Mouse (Mus musculus) forelimb bud, embryonic 11.5 days (tissue): ENCODE data around the gene Gli3.

Experiments used
- DNase-seq: peaks from one replicate; pipeline ENCODE4 v3.0.0-alpha.2; 2012; ENCODE audit warnings: low read depth, low spot score

Gene Gli3

GRCm38 (mm10) chr13:15552009-15552408 lies 89.0 kb downstream of the Gli3 start:
- no peak for DNase-seq

GRCm38 (mm10) chr13:15556646-15557098 lies 93.6 kb downstream of the Gli3 start:
- DNase-seq: no peak

DNA sequence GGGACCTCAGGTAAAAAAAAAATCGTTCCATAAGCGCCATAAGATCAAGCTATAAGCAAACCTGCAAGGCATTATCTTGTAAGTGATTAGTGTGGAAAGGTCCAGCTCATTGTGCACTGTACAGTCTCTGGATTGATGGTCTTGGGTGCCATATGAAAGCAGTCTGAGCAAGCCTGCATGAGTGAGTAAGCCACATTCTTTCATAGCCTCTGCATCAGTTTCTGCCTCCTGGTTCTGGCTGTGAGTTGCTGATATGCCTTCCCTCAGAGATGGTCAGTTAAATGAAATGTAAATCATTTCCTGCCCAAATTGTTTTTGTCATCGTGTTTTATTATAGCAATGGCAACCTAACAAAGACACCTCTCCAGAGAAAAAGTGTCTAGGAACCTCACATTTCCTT lies 98.4 kb downstream of the Gli3 start:
- no peak for DNase-seq

- DNase-seq: no peak
Observed at GRCm38 (mm10) chr13:15570908-15571568, 108.0 kb downstream of the Gli3 start.

DNA sequence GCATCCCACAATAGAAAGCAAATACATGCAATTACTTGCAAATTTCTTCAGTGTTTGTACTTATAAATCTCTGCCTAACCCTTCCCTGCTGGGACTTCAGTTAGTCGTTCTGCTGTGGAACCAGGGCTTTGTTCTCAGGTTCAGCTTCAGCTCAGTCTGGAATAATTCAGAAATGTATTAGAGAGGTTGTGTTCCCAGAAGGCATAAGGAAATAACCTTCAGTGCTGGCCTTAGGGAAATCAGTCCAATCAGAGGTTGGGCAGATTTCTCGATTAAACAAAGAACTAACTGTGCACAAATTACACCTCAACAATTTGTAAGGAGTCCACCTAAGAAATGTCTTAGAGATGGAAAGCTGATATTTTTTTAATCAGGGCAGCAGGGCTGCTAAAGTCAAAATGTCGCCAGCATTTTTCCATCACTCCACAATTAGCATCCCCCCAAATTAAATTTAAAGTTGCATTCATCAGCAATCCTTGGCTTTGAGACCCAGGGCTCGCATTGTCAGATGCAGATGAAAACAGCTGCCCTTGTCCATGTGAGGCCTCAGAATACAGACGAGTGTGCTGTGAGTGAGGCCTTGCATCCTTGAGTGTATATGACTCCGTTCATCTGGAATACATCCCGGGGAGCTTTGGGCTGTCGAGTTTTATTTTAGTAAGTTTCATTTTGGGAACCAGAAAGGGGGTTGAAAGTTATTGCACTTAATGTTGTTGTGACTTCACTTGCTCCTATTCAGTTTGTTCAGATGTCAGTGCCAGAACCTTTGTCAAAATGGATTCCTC lies 114.3 kb downstream of the Gli3 start:
- peak; percentile 49 for DNase-seq

DNA sequence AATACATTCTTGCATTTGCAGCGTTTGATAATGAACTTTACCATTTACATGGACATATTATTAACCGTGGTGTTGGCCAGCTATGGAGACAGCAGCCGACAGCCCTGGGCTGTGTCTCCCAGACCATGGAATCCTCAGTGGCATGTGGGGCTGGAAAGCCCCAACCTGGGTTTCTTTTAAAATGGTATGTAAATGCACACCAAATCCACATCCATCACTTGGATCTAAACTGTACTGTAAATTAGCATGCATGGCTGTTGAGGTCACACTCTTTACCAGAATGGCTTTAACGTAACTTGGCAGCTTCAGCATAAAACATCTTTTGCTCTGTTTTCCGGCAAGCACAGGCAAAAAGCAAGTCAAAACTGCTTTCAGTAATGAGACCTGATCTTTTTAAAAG lies 117.4 kb downstream of the Gli3 start:
- DNase-seq: no peak

DNA sequence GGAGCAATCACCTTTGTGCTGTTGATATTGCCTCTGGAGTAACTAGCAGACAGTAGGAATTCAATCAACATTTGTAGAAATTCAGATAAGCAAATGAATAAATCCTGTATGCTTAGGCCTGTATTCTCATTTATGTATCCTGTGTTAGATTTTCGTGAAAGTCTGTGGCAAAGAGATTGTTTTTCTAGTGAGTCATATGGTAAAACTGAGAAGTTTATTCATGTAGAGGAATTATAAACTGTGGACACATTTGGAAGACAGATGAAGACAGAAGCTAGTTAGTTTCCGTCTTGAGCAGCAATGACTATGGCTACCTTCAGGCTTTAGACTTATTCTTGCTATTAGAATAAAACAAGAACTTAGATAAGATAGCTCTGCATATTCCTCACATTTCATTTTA lies 122.9 kb downstream of the Gli3 start:
- DNase-seq: no peak

- no peak for DNase-seq
Observed at GRCm38 (mm10) chr13:15588278-15589272, 125.5 kb downstream of the Gli3 start.

DNA sequence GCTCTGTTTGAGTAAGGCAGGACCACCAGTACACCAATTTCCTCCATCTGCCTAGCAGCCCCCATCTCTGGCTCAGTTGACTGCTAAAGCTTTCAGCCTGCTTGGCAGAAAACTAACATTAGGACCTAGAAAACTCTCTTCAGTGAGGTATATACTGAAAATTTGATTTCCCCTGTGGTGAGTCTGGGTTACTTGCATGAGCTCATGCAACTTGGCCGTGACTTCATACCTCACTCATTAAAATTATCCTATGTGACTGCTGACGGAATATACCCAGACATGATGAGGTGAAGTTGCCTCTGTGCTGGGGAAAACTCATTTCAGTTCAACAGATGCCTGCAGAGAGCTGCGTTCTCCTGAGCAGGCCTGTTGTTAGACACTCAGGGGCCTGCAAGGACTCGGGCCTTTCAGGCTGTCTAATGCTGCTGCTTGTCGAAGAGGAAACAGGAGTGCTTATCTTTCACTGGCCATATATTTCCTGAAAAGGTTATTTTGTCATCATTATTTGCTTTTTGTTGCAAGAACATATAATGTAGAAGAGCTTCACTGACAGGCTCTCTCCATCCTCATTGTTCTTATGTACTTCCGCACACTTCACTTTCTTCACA lies 127.4 kb downstream of the Gli3 start:
- peak; percentile 17 for DNase-seq

GRCm38 (mm10) chr13:15596667-15597066 lies 133.6 kb downstream of the Gli3 start:
- no peak for DNase-seq

DNA sequence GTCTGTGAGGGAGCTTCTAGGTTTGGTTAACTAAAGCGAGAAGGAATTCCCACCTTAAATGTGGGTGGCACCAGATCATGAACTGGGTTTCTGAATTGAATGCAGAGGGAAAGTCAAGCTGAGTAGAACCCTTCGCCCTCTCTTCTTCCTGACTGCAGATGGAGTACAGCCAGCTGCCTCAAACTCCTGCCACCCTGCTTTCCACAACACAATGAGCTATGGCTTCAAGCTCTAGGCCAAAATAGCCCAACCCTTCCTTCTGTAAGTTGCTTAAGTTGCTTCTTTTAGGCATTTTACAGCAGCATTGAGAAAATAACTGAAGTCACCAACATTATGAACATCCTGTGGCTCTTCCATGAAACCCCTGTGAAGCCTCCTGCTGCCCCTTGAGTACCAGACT lies 136.7 kb downstream of the Gli3 start:
- DNase-seq: no peak

GRCm38 (mm10) chr13:15602161-15602560 lies 139.1 kb downstream of the Gli3 start:
- DNase-seq: no peak

DNA sequence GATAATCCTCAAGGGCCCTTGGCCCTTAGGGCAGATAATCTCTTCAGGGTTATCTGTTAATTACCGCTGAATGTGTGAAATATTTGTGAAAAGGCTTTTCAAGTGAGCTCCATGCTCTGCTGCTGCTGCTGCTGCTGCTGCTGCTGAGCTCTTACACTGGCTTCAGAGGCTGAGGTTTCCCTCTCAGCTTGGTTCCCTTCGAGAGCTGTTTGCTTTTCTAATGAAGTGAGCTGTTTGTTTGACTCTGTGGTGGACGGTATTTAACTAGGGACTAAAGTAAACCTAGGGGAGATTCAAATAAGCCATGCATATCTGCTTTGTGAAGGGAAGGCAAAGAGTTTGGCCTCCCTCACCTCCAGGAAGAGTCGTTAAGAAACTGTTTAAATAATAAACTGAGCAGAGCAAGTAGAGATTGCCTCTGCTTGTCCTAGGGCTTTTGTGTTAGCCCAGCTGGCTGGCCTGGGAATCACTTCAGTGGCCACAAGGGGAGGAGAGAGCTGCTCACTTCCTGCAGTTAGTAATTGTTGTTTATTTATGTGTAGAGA lies 139.7 kb downstream of the Gli3 start:
- DNase-seq: no peak

GRCm38 (mm10) chr13:15604074-15604473 lies 141.0 kb downstream of the Gli3 start:
- DNase-seq: no peak

DNA sequence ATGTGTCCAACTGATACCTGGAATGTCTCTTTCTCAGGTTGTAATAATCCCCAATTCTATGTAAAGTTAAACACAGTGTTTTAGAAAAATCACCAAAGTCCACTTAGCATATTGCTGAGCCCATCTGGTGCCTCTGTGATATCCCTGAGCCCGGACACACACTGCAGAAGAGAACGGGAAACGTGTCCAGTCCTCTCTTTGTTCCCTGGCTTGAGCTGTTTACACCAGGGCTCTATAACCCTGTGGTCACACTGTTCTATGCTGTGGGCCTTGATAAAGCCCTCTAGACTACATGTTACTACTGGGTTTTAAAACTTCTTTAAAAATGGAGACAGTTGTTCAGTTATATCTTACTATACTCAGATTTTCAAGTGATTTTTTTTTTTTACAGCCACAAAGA lies 154.4 kb downstream of the Gli3 start:
- DNase-seq: no peak

DNA sequence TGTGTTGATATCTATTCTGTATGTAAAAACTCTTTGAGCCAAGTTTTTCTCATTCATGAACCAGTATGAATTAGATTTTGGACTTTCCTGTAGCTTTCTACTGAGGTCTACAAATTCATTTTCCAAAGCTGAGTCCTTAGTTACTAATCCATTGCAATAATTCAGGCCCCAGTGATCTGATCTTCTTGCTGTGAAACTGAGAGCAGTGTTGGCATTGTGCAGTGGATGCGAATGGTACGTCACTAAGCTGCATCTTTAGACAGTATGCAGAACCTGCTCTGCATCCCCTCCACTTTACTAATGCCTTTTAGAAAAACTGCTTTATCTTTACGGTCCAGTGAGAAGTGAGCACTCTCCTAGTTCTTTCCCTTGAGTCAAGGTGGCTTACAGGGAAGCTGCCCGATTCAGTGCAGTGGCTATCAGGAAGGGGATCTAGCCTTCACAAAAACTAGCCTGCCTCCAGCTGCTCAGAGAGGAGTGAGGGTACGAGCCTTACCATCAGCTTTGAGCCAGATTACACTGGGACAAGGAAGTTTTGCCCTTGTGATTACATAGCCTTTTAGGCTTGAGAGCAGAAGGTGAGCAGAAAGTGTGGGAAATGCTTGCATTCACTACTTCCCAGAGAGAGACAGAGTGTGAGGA lies 155.1 kb downstream of the Gli3 start:
- no peak for DNase-seq

DNA sequence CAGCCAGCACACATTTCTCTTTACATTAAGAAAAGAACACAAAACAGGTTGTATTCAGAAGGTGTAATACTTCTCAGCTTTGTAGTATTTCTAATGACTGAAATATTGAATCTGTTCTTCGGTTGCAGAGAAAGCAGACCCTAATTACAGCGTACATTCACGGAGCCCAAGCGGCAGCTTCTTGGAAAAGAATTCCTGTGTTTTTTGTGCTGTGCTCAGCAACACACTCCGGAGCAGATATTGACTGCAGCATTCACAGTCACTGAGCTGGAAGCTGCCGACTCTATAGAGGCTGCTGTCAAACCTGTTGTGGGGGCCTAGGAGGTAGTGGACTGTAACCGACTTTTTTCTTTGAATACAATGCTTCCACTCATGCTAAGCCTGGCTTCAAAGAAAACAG lies 158.0 kb downstream of the Gli3 start:
- no peak for DNase-seq

DNA sequence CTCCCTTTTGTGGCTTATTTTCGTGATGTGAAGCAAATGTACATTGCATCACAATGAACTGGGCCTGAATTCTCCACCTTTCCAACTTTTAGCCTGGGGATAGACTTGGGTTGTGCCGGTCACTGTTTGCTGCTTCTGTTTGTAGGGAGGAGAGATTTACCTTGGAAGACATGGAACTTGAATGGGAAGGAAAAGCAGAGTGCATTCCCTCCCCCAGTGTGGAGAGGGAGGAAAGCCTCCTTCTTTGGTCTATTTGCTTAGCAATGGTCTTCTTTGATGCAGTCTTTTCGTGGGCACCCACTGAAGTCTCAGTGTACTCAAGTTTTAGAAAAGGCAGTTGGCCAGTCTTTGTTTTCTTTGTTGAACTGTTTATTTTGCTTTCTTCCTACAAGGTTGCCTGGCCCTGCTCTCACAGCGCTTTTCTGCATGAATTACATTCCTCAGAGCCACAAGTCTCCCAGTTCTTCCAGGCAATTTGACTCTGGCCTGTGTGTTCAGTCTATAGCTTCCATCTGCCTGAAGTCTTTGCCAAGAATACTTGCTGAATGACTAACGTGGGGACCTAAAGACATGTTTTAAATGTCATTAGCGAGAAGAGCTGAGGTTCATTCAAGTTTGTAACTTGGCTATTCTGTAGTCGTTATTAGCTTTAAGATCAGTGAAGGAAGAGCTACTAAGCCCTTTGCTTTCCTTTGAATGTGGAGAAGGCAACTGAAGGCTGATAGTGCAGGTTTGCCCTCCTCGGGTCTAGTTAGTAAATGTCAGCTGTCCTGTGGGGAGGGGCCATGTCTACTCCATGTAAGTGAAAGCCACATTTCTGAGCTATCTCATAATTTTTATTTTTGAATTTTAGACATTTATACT lies 161.7 kb downstream of the Gli3 start:
- DNase-seq: no peak

GRCm38 (mm10) chr13:15641548-15641947 lies 178.5 kb downstream of the Gli3 start:
- DNase-seq: no peak

- no peak for DNase-seq
Observed at GRCm38 (mm10) chr13:15660502-15660901, 197.5 kb downstream of the Gli3 start.
